Mouse (Mus musculus) hindbrain, embryonic 16.5 days (tissue): ENCODE measurements around the gene Tmpo. TPM values are rescaled to one million over a fixed set of nuclear protein-coding genes. Genes with fewer than 3 reads are reported as not detected.

Source experiments
- ATAC-seq: fragments of 200-750 bp; cut with Nextera tagmentation; 2 replicates; pipeline ENCODE4 v1.8.0; 2017; ENCODE audit warnings: moderate TSS enrichment, moderate library complexity
- H3K27ac ChIP-seq: fragments of 300-500 bp; sonication (generic); 2 replicates; pipeline ENCODE4 v1.5.1; 2014; ENCODE audit warnings: low read depth, mild to moderate bottlenecking, control low read depth, low read length, moderate library complexity
- H3K27me3 ChIP-seq: fragments of 300-500 bp; sonication (generic); replicated peaks from 2 replicates; pipeline ENCODE4 v1.6.1; 2014; ENCODE audit warnings: low read length; ENCODE audit not compliant: control insufficient read depth, insufficient read depth
- H3K36me3 ChIP-seq: fragments of 300-500 bp; sonication (generic); 2 replicates; pipeline ENCODE4 v1.6.1; 2014; ENCODE audit warnings: mild to moderate bottlenecking, low read length, moderate library complexity, mixed read lengths; ENCODE audit not compliant: control insufficient read depth, insufficient read depth
- H3K4me1 ChIP-seq: fragments of 300-500 bp; sonication (generic); 2 replicates; pipeline ENCODE4 v1.6.1; 2014; ENCODE audit warnings: low read depth, low read length; ENCODE audit not compliant: control insufficient read depth, insufficient read depth
- H3K4me2 ChIP-seq: fragments of 300-500 bp; sonication (generic); 2 replicates; pipeline ENCODE4 v1.6.1; 2014; ENCODE audit warnings: mild to moderate bottlenecking, low read length, control low read depth, moderate library complexity
- H3K4me3 ChIP-seq: fragments of 300-500 bp; sonication (generic); 2 replicates; pipeline ENCODE4 v1.5.1; 2014; ENCODE audit warnings: mild to moderate bottlenecking, low read length, control low read depth, moderate library complexity
- H3K9ac ChIP-seq: fragments of 300-500 bp; sonication (generic); 2 replicates; pipeline ENCODE4 v1.6.1; 2014; ENCODE audit warnings: low read depth, mild to moderate bottlenecking, control low read depth, low read length, moderate library complexity
- H3K9me3 ChIP-seq: fragments of 300-500 bp; sonication (generic); 2 replicates; pipeline ENCODE4 v1.6.1; 2014; ENCODE audit warnings: mild to moderate bottlenecking, low read length, moderate library complexity; ENCODE audit not compliant: control insufficient read depth
- WGBS: fragments of 180-500 bp; shearing (Covaris S2); extraction: QIAGEN DNeasy Blood & Tissue Kit; methylation state at CpG from one replicate; pipeline ENCODE4 v1.1.7; 2014; 5-methylcytosine and 5-hydroxymethylcytosine counted together
- polyA plus RNA-seq: library from polyadenylated mRNA; unstranded; fragments of >200 nt; fragmentation: Nextera tagmentation; extraction: Ambion mirVana; gene quantifications from 2 replicates; pipeline ENCODE4 v1.2.1, GENCODE M21; 2015

Tmpo gene
- polyA plus RNA-seq, 1 experiment from 2014 or later, result 68.7 TPM

GRCm38 (mm10) chr10:91109841-91110240 is 71.3 kb downstream of the Tmpo start:
- no peak overlapping the region for H3K4me2 ChIP-seq
- peaks cover 26% of the 10 kb centered on the region for H3K36me3 ChIP-seq
- no peaks in the 10 kb centered on the region; the same call in 1 of the 2 replicates for H3K9me3 ChIP-seq
- ATAC-seq, result no peak
- no peaks in the 10 kb centered on the region for H3K27me3 ChIP-seq
- H3K9ac ChIP-seq, result no peak overlapping the region
- no peak overlapping the region for H3K4me3 ChIP-seq
- no peaks in the 10 kb centered on the region for H3K4me1 ChIP-seq
- H3K27ac ChIP-seq, result no peak overlapping the region
- WGBS, result 92% methylated on average over 4 of the region's 4 CpGs

- no peak overlapping the region for H3K9ac ChIP-seq
- H3K36me3 ChIP-seq, result peaks cover 6% of the 10 kb centered on the region
- no peaks in the 10 kb centered on the region for H3K27me3 ChIP-seq
- H3K4me2 ChIP-seq, result no peak overlapping the region
- H3K9me3 ChIP-seq, result no peaks in the 10 kb centered on the region; the same call in 1 of the 2 replicates
- H3K4me3 ChIP-seq, result no peak overlapping the region
- H3K4me1 ChIP-seq, result no peaks in the 10 kb centered on the region
- no peak for ATAC-seq
- H3K27ac ChIP-seq, result no peak overlapping the region
- WGBS, result 91% methylated on average over 3 of the region's 3 CpGs
Observed at GRCm38 (mm10) chr10:91105981-91106380, 75.1 kb downstream of the Tmpo start.

- no peak overlapping the region for H3K4me3 ChIP-seq
- no peaks in the 10 kb centered on the region for H3K27me3 ChIP-seq
- H3K4me2 ChIP-seq, result no peak overlapping the region
- H3K9me3 ChIP-seq, result no peaks in the 10 kb centered on the region
- 93% methylated on average over 14 of the region's 14 CpGs for WGBS
- no peak overlapping the region for H3K27ac ChIP-seq
- H3K36me3 ChIP-seq, result peaks cover 4% of the 10 kb centered on the region; the same call in 1 of the 2 replicates
- no peak overlapping the region for H3K9ac ChIP-seq
- no peak for ATAC-seq
- H3K4me1 ChIP-seq, result no peaks in the 10 kb centered on the region
Observed at GRCm38 (mm10) chr10:91102799-91103590, 78.1 kb downstream of the Tmpo start.

GRCm38 (mm10) chr10:91101936-91102335 is 79.2 kb downstream of the Tmpo start:
- no peak overlapping the region for H3K27ac ChIP-seq
- H3K4me2 ChIP-seq, result no peak overlapping the region
- 94% methylated on average over 25 of the region's 25 CpGs for WGBS
- ATAC-seq, result no peak
- no peaks in the 10 kb centered on the region for H3K9me3 ChIP-seq
- peaks cover 4% of the 10 kb centered on the region; the same call in 1 of the 2 replicates for H3K36me3 ChIP-seq
- no peaks in the 10 kb centered on the region for H3K4me1 ChIP-seq
- H3K9ac ChIP-seq, result no peak overlapping the region
- H3K27me3 ChIP-seq, result no peaks in the 10 kb centered on the region
- no peak overlapping the region for H3K4me3 ChIP-seq

DNA sequence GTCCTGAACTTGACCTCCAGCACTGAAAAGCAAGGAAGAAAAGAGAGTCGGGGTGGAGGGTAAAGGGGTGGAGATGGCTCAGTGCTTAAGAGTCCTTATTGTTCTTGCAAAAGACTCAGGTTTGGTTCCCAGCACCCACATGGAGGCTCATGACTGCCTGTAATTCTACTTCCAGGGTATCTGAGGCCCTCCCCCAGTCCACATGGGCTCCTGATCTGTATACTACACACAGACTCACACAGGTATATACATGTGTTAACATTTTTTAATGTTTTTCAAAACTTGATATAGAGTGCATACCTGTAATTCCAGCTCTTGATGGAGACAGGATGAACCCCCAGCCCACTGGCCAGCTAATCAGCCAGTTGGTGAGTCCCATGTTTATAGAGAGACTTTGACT is 81.0 kb downstream of the Tmpo start:
- Histone ChIP-seq H3K27ac (no peak overlapping the region), H3K4me3 (no peak overlapping the region), H3K4me1 (no peaks in the 10 kb centered on the region), H3K36me3 (peaks cover 8% of the 10 kb centered on the region; the same call in 1 of the 2 replicates), H3K9me3 (no peaks in the 10 kb centered on the region), H3K27me3 (no peaks in the 10 kb centered on the region), H3K9ac (no peak overlapping the region), H3K4me2 (no peak overlapping the region)
- WGBS, result 94% methylated on average over 1 of the region's 1 CpGs
- no peak for ATAC-seq

DNA sequence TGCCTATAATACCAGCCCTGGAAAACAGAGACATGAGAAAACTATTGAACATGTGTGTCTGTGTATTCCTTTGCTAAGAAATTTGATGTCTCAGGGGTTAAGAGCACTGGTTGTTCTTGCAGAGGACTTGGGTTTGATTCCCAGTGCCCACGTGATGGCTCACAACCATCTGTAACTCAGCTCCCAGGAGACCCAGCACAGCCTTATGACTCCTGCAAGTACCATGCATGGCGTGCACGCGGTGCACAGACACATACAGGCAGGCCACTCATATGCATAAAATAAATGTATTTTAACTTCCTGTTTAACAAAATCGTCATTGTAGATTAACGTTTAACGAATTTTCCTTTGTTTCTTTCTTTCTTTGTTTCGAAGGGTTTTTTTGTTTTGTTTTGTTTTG is 83.1 kb downstream of the Tmpo start:
- no peaks in the 10 kb centered on the region for H3K27me3 ChIP-seq
- H3K9ac ChIP-seq, result no peak overlapping the region
- no peak overlapping the region for H3K27ac ChIP-seq
- peaks cover 8% of the 10 kb centered on the region; the same call in 1 of the 2 replicates for H3K36me3 ChIP-seq
- H3K4me2 ChIP-seq, result no peak overlapping the region
- no peak overlapping the region for H3K4me3 ChIP-seq
- WGBS, result 96% methylated on average over 8 of the region's 8 CpGs
- H3K9me3 ChIP-seq, result no peaks in the 10 kb centered on the region
- no peaks in the 10 kb centered on the region for H3K4me1 ChIP-seq
- ATAC-seq, result no peak

Other genes starting within 250 kb of the Tmpo start
- gene Apaf1, start 98.5 kb downstream of the Tmpo start, polyA plus RNA-seq, result 12.2 and 15.2 TPM in 2 replicates
- 19.7 and 20.6 TPM in 2 replicates for gene Ikbip, start 98.4 kb downstream of the Tmpo start, polyA plus RNA-seq
- gene Slc25a3, start 57.3 kb downstream of the Tmpo start, polyA plus RNA-seq, result 635 and 651 TPM in 2 replicates